Mouse (Mus musculus) lung, postnatal 0 days (tissue): ENCODE data around the gene Mfap1a.

Experiments
- CTCF ChIP-seq: IDR thresholded peaks from 2 replicates; pipeline ENCODE4 v1.5.1; 2016; ENCODE audit warnings: antibody characterized with exemption, mild to moderate bottlenecking
- EP300 ChIP-seq: IDR thresholded peaks from 2 replicates; pipeline ENCODE4 v1.6.1; 2016; ENCODE audit warnings: antibody characterized with exemption, mild to moderate bottlenecking, control low read depth

DNA sequence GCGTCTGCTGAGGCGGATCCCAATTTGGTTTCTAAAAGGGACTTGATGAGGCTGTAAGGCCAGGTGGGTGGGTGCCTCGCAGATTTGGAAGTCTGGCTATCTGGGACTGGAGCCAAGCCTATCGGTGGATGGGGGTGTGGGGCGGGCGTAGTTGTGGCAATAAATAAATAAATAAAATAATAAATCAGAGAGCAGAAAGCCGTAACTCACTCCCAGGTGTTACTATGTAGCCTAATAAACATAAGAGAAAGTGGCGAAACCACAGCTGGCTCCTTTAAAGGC is 63.5 kb downstream of the Mfap1a start:
- no peak for TF ChIP-seq CTCF
- TF ChIP-seq EP300: no peak
